Mouse (Mus musculus) liver, embryonic 12.5 days (tissue): ENCODE data around the gene Zfp277. TPM values are rescaled to one million over a fixed set of nuclear protein-coding genes. Genes with fewer than 3 reads are reported as not detected.

Experiments used
- ATAC-seq: fragments of 200-750 bp; cut with Nextera tagmentation; 2 replicates; pipeline ENCODE4 v1.8.0; 2017; ENCODE audit warnings: moderate number of reproducible peaks, mild to moderate bottlenecking, moderate library complexity
- H3K27ac ChIP-seq: fragments of 300-500 bp; sonication (generic); 2 replicates; pipeline ENCODE4 v1.5.1; 2016; ENCODE audit warnings: mild to moderate bottlenecking
- H3K27me3 ChIP-seq: fragments of 300-500 bp; sonication (generic); replicated peaks from 2 replicates; pipeline ENCODE4 v1.6.1; 2016; ENCODE audit warnings: mild to moderate bottlenecking, moderate library complexity
- H3K36me3 ChIP-seq: fragments of 300-500 bp; sonication (generic); 2 replicates; pipeline ENCODE4 v1.6.1; 2016; ENCODE audit warnings: mild to moderate bottlenecking, moderate library complexity
- H3K4me1 ChIP-seq: fragments of 300-500 bp; sonication (generic); 2 replicates; pipeline ENCODE4 v1.6.1; 2016
- H3K4me2 ChIP-seq: fragments of 300-500 bp; sonication (generic); 2 replicates; pipeline ENCODE4 v1.6.1; 2016; ENCODE audit warnings: mild to moderate bottlenecking, moderate library complexity
- H3K4me3 ChIP-seq: fragments of 300-500 bp; sonication (generic); 2 replicates; pipeline ENCODE4 v1.5.1; 2016; ENCODE audit warnings: mild to moderate bottlenecking, moderate library complexity
- H3K9ac ChIP-seq: fragments of 300-500 bp; sonication (generic); 2 replicates; pipeline ENCODE4 v1.6.1; 2016; ENCODE audit warnings: mild to moderate bottlenecking, moderate library complexity
- H3K9me3 ChIP-seq: fragments of 300-500 bp; sonication (generic); replicated peaks from 2 replicates; pipeline ENCODE4 v1.6.1; 2016; ENCODE audit warnings: mild to moderate bottlenecking, moderate library complexity
- WGBS: fragments of 180-500 bp; shearing (Covaris S2); methylation state at CpG from one replicate; pipeline ENCODE4 v1.1.7; 2016; ENCODE audit not compliant: insufficient replicate concordance; 5-methylcytosine and 5-hydroxymethylcytosine counted together
- polyA plus RNA-seq: library from polyadenylated mRNA; unstranded; fragments of >200 nt; fragmentation: Nextera tagmentation; extraction: Ambion mirVana; gene quantifications from 2 replicates; pipeline ENCODE4 v1.2.1, GENCODE M21; 2016

The Zfp277 gene
- polyA plus RNA-seq, 1 experiment from 2014 or later: 12.1 TPM

DNA sequence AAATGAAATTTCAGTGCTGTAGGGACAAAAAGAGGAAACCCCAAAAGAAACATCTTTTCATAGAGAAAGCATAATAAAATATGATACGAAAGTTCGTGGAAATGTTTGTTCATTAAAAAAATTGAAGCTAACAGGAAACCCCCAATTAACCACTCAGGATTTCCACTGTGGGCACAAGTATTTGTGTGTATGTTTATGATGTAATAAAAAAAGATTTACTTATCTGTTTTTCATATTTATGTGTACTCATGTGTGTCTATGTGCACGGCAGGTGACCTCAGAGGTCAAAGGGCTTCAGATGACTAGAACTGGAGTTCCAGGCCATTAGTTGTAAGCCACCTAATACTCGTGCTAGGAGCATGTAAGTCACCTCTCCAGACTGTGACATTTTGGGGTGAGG lies 173.0 kb downstream of the Zfp277 start:
- ATAC-seq: no peak
- Histone ChIP-seq H3K9ac (no peak overlapping the region), H3K4me2 (no peak overlapping the region), H3K9me3 (no peaks in the 10 kb centered on the region), H3K27me3 (no peaks in the 10 kb centered on the region), H3K4me1 (no peaks in the 10 kb centered on the region), H3K4me3 (no peak overlapping the region), H3K36me3 (no peaks in the 10 kb centered on the region), H3K27ac (no peak overlapping the region)
- WGBS: 63% methylated on average over 4 of the region's 4 CpGs

DNA sequence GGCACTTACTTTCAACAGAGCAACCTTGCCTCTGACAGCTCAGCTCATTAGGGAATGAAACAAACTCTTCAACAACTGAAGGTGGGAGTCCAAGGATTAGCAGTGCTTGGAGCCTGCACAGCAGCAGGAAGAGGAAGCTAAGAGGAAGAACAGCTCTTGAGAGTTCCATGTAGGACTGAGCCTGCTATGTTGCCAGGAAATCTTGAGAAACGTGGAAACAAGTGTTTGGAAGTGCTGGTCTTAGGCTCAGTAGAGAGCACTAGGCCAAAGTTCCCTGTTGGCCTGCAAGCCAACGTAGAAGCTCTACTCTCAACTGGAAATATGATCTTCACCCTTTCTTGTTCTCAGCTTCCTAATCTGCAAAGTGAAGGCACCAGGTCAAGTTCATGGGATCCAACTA lies 177.4 kb downstream of the Zfp277 start:
- Histone ChIP-seq H3K4me1 (no peaks in the 10 kb centered on the region), H3K9ac (no peak overlapping the region), H3K9me3 (no peaks in the 10 kb centered on the region), H3K4me3 (no peak overlapping the region), H3K27me3 (no peaks in the 10 kb centered on the region), H3K27ac (no peak overlapping the region), H3K4me2 (no peak overlapping the region), H3K36me3 (no peaks in the 10 kb centered on the region)
- no peak for ATAC-seq
- 40% methylated on average over 2 of the region's 2 CpGs for WGBS

Other genes starting within 250 kb of the Zfp277 start
- gene Lsmem1, start 246.4 kb downstream of the Zfp277 start, polyA plus RNA-seq: not detected in 2 replicates
- 89.6 and 93.3 TPM in 2 replicates for gene Ifrd1, start 197.4 kb downstream of the Zfp277 start, polyA plus RNA-seq
- gene Dock4, start 50 bp upstream of the Zfp277 start, polyA plus RNA-seq: 2.2 and 2.6 TPM in 2 replicates